Mouse (Mus musculus): Measurements from ENCODE around the gene Ripor2. TPM values are rescaled to one million over a fixed set of nuclear protein-coding genes. Genes with fewer than 3 reads are reported as not detected.

Gene Ripor2
- polyA plus RNA-seq, 1 experiment: 1.5 TPM

DNA sequence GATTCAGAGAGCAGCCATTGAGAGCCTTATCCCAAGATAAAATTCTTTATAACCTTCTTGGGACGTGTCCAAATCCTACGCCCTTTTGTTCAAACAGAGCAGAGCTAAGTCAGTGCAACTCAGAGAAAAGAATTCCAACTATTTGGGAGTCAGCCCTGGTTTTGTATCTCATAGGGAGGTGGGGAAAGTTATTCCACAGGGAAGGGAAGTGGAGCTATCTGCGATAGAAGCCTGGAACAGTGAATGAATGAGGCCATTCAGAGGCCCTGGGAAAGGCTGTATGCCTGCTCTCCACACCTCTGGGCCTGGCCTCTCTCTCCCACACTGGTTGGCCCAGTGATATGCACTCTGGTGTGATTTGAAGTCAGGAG is 16.1 kb upstream of the Ripor2 start:
- H3K4me3 ChIP-seq (ENCODE audit: low read depth, low read length): no peak overlapping the region
- H3K27ac ChIP-seq (ENCODE audit: insufficient read depth, low read length): no peak overlapping the region
- TF ChIP-seq CTCF (IDR thresholded peaks at IDR 0.05; ENCODE audit: low read depth, low read length) (no peak), POLR2A (IDR thresholded peaks at IDR 0.05; ENCODE audit: insufficient read depth, low read length) (no peak), EP300 (IDR thresholded peaks at IDR 0.05; ENCODE audit: insufficient read depth, low read depth, low read length) (no peak)
- no peaks in the 10 kb centered on the region for H3K36me3 ChIP-seq (ENCODE audit: control insufficient read depth, insufficient read depth, low read length, poor library complexity, severe bottlenecking)
- no peak overlapping the region for H3K9ac ChIP-seq (ENCODE audit: low read depth, poor library complexity, severe bottlenecking)
- H3K27me3 ChIP-seq (ENCODE audit: control insufficient read depth, insufficient read depth, low read length, poor library complexity, severe bottlenecking): no peaks in the 10 kb centered on the region
- H3K9me3 ChIP-seq (replicated peaks; ENCODE audit: control insufficient read depth, insufficient read depth, low read length, poor library complexity, severe bottlenecking): no peaks in the 10 kb centered on the region
- peaks cover 5% of the 10 kb centered on the region for H3K4me1 ChIP-seq (ENCODE audit: control insufficient read depth, insufficient read depth, low read length)

DNA sequence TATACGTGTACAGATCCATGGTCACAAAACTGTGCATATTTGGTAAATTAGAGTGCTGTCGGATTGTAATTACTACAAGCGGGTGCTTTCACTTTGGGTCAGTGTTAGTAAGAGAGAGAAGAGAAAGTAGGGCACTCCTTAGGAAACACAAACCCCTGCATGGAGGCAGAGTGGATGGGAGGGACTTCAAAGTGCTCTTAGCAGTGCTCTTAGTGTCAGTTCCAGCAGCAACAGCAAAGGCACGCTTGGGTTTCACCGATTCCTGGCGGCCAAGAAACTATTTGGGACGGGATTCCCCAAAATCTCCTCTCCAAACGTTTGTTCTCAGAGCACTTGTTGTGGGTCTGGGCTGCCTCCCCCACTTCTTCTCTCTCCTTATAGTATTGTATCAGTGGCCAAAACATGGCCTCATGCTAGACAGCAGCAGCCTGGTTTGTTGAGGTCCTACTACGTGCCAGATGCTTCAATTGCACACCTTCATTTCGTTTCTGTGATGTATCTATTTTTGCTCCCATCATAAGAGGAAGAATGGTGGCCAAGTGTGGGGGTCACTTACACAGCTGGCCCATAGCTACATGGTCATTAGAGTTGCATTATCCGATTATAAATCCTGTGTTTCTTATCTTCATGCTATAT is 14.7 kb upstream of the Ripor2 start:
- no peaks in the 10 kb centered on the region for H3K36me3 ChIP-seq (ENCODE audit: control insufficient read depth, insufficient read depth, low read length, poor library complexity, severe bottlenecking)
- H3K27me3 ChIP-seq (ENCODE audit: control insufficient read depth, insufficient read depth, low read length, poor library complexity, severe bottlenecking): no peaks in the 10 kb centered on the region
- TF ChIP-seq CTCF (IDR thresholded peaks at IDR 0.05; ENCODE audit: low read depth, low read length) (no peak), EP300 (IDR thresholded peaks at IDR 0.05; ENCODE audit: insufficient read depth, low read depth, low read length) (no peak), POLR2A (IDR thresholded peaks at IDR 0.05; ENCODE audit: insufficient read depth, low read length) (no peak)

DNA sequence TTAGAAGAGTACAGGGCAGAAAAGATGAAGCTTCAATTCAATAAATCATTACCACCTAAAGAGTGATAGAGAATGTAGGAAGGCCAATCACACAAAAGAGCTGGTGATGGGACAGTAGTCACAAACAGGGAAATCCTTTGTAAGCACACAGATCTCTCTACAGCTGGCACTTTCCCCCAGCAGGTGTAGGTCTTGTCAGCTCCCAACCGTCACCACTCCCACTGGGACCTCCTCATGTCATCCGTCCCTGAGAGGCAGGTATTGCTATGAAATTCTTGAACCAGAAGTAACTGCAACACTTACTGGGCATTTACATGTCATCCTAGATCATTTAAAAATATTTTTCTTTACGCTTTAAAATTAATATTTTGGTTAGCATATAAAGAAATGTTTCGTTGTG is 12.9 kb upstream of the Ripor2 start:
- no peaks in the 10 kb centered on the region for H3K9me3 ChIP-seq (replicated peaks; ENCODE audit: control insufficient read depth, insufficient read depth, low read length, poor library complexity, severe bottlenecking)
- TF ChIP-seq EP300 (IDR thresholded peaks at IDR 0.05; ENCODE audit: insufficient read depth, low read depth, low read length) (no peak), POLR2A (IDR thresholded peaks at IDR 0.05; ENCODE audit: insufficient read depth, low read length) (no peak), CTCF (IDR thresholded peaks at IDR 0.05; ENCODE audit: low read depth, low read length) (no peak)
- H3K36me3 ChIP-seq (ENCODE audit: control insufficient read depth, insufficient read depth, low read length, poor library complexity, severe bottlenecking): no peaks in the 10 kb centered on the region
- H3K9ac ChIP-seq (ENCODE audit: low read depth, poor library complexity, severe bottlenecking): no peak overlapping the region
- no peaks in the 10 kb centered on the region for H3K27me3 ChIP-seq (ENCODE audit: control insufficient read depth, insufficient read depth, low read length, poor library complexity, severe bottlenecking)
- H3K27ac ChIP-seq (ENCODE audit: insufficient read depth, low read length): no peak overlapping the region
- peaks cover 5% of the 10 kb centered on the region for H3K4me1 ChIP-seq (ENCODE audit: control insufficient read depth, insufficient read depth, low read length)
- H3K4me3 ChIP-seq (ENCODE audit: low read depth, low read length): no peak overlapping the region

More for the DNA sequence above, 14.7 kb upstream of the Ripor2 start:
- no peak overlapping the region for H3K27ac ChIP-seq (ENCODE audit: insufficient read depth, low read length)
- no peaks in the 10 kb centered on the region for H3K9me3 ChIP-seq (replicated peaks; ENCODE audit: control insufficient read depth, insufficient read depth, low read length, poor library complexity, severe bottlenecking)
- H3K4me1 ChIP-seq (ENCODE audit: control insufficient read depth, insufficient read depth, low read length): peaks cover 5% of the 10 kb centered on the region
- H3K4me3 ChIP-seq (ENCODE audit: low read depth, low read length): no peak overlapping the region
- no peak overlapping the region for H3K9ac ChIP-seq (ENCODE audit: low read depth, poor library complexity, severe bottlenecking)

DNA sequence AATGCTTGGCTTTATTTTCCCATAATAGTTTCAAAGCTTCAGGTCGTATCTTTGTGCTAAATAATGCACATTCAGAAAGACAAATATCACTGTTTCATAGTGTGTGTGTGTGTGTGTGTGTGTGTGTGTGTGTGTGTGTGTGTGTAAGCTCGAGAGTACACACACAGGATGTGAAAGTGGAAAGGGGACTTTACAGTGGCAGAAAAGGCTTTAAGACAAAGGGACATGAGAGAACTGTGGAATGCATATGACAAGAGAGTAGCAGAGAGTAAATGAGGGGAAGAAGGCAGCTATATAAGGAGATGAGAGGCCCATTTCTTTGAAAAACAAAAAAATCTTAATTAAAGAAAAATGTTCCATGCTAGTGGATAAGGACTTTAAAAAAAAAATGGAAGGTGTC is 11.3 kb upstream of the Ripor2 start:
- Histone ChIP-seq H3K4me3 (ENCODE audit: low read depth, low read length) (no peak overlapping the region), H3K36me3 (ENCODE audit: control insufficient read depth, insufficient read depth, low read length, poor library complexity, severe bottlenecking) (no peaks in the 10 kb centered on the region), H3K9ac (ENCODE audit: low read depth, poor library complexity, severe bottlenecking) (no peak overlapping the region), H3K9me3 (replicated peaks; ENCODE audit: control insufficient read depth, insufficient read depth, low read length, poor library complexity, severe bottlenecking) (no peaks in the 10 kb centered on the region), H3K27me3 (ENCODE audit: control insufficient read depth, insufficient read depth, low read length, poor library complexity, severe bottlenecking) (no peaks in the 10 kb centered on the region), H3K4me1 (ENCODE audit: control insufficient read depth, insufficient read depth, low read length) (peaks cover 2% of the 10 kb centered on the region), H3K27ac (ENCODE audit: insufficient read depth, low read length) (no peak overlapping the region)
- no peak for TF ChIP-seq EP300 (IDR thresholded peaks at IDR 0.05; ENCODE audit: insufficient read depth, low read depth, low read length)
- no peak for TF ChIP-seq CTCF (IDR thresholded peaks at IDR 0.05; ENCODE audit: low read depth, low read length)

DNA sequence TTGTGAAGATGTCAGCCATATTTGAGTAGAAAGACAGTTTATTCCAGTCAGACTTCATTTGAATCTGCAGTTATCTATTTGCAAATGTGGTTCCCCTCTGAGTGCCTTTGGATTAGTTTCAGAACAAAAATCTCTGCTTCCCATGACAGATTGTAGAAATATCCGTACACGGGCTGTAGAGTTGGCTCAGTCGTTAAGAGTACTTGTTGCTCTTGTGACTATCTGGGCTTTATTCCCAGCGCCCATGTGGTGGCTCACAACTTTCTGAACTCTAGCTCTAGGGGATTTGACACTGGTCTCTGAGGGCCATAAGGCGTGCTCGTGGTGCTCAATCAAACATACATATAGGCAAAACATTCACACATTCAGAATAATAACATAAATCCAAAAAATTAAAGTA is 10.1 kb upstream of the Ripor2 start:
- Histone ChIP-seq H3K4me3 (ENCODE audit: low read depth, low read length) (no peak overlapping the region), H3K4me1 (ENCODE audit: control insufficient read depth, insufficient read depth, low read length) (no peaks in the 10 kb centered on the region), H3K9ac (ENCODE audit: low read depth, poor library complexity, severe bottlenecking) (no peak overlapping the region), H3K27me3 (ENCODE audit: control insufficient read depth, insufficient read depth, low read length, poor library complexity, severe bottlenecking) (no peaks in the 10 kb centered on the region), H3K9me3 (replicated peaks; ENCODE audit: control insufficient read depth, insufficient read depth, low read length, poor library complexity, severe bottlenecking) (no peaks in the 10 kb centered on the region), H3K36me3 (ENCODE audit: control insufficient read depth, insufficient read depth, low read length, poor library complexity, severe bottlenecking) (no peaks in the 10 kb centered on the region), H3K27ac (ENCODE audit: insufficient read depth, low read length) (no peak overlapping the region)
- TF ChIP-seq CTCF (IDR thresholded peaks at IDR 0.05; ENCODE audit: low read depth, low read length) (no peak), POLR2A (IDR thresholded peaks at IDR 0.05; ENCODE audit: insufficient read depth, low read length) (no peak), EP300 (IDR thresholded peaks at IDR 0.05; ENCODE audit: insufficient read depth, low read depth, low read length) (no peak)

DNA sequence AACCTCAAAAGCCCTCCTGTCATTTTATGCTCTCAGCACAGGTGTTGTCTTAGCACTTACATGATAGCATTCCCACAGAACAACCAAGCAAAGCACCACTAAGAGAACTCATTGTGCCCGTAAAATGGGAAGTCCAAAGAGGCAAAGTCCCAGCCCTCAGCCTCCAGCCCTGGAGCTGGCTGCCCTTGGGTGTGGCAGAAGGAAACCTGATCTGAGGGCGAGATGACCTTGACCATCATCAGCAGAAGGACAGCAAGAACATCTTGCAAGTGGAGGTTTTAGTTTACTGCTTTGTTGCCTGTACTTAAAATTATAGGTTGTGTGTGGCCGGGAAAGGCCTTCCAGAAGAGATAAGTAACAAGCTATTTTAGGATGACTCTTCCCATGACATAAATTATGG is 6.9 kb upstream of the Ripor2 start:
- H3K4me3 ChIP-seq (ENCODE audit: low read depth, low read length): no peak overlapping the region
- no peaks in the 10 kb centered on the region for H3K36me3 ChIP-seq (ENCODE audit: control insufficient read depth, insufficient read depth, low read length, poor library complexity, severe bottlenecking)
- no peaks in the 10 kb centered on the region for H3K9me3 ChIP-seq (replicated peaks; ENCODE audit: control insufficient read depth, insufficient read depth, low read length, poor library complexity, severe bottlenecking)
- TF ChIP-seq CTCF (IDR thresholded peaks at IDR 0.05; ENCODE audit: low read depth, low read length) (no peak), EP300 (IDR thresholded peaks at IDR 0.05; ENCODE audit: insufficient read depth, low read depth, low read length) (no peak), POLR2A (IDR thresholded peaks at IDR 0.05; ENCODE audit: insufficient read depth, low read length) (no peak)
- H3K4me1 ChIP-seq (ENCODE audit: control insufficient read depth, insufficient read depth, low read length): no peaks in the 10 kb centered on the region
- H3K27me3 ChIP-seq (ENCODE audit: control insufficient read depth, insufficient read depth, low read length, poor library complexity, severe bottlenecking): no peaks in the 10 kb centered on the region
- no peak overlapping the region for H3K27ac ChIP-seq (ENCODE audit: insufficient read depth, low read length)
- no peak overlapping the region for H3K9ac ChIP-seq (ENCODE audit: low read depth, poor library complexity, severe bottlenecking)

All from ES-Bruce4 (cell line).